Mouse (Mus musculus): ENCODE measurements around the gene Sfr1.

Sfr1 gene

GRCm38 (mm10) chr19:47752456-47752855 is 21.0 kb downstream of the Sfr1 start:
- in situ Hi-C loops (cut with MboI): no loop called here

- in situ Hi-C loops (cut with MboI): no loop called here
Observed at GRCm38 (mm10) chr19:47753921-47754320, 22.4 kb downstream of the Sfr1 start.

- in situ Hi-C loops (cut with MboI): no loop called here
Observed at GRCm38 (mm10) chr19:47754931-47755330, 23.4 kb downstream of the Sfr1 start.

GRCm38 (mm10) chr19:47755625-47756024 is 24.1 kb downstream of the Sfr1 start:
- in situ Hi-C loops (cut with MboI): no loop called here

DNA sequence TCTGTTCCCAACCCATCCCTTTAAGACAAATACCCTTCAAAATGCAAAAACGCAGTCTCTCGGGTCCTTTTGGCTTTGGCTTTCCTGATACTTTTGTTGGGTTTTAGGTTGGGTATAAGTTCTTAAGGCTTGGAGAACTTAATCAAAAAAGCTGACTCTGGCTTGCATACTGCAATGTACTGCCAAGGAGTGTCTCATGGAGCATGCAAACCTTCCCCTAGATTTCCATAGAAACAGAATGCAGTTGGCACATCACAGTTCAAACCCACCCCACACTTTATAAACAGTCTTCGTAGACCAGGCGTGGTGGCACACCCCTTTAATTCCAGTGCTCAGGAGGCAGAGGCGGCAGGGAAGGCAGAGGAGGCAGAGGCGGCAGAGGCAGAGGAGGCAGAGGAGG is 46.4 kb downstream of the Sfr1 start:
- in situ Hi-C loops (cut with MboI): no loop called here

DNA sequence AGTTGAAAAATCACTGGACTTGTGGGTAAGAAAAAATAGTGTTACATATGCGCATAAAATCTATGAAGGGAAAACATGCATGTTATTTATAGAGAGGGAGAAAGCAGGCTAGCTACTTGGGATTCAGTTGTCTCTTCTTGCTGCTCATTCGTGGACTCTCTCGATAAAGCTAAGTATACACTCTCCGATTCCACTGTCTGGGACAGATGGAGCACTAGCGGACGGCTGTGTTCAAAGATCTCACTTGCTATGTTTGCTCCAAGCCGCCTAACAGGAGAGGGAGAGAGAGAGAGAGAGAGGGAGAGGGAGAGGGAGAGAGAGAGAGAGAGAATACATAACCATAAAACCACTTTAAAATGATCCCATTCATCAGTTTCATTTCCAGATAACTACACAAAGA is 48.7 kb downstream of the Sfr1 start:
- in situ Hi-C loops (cut with MboI): no loop called here

DNA sequence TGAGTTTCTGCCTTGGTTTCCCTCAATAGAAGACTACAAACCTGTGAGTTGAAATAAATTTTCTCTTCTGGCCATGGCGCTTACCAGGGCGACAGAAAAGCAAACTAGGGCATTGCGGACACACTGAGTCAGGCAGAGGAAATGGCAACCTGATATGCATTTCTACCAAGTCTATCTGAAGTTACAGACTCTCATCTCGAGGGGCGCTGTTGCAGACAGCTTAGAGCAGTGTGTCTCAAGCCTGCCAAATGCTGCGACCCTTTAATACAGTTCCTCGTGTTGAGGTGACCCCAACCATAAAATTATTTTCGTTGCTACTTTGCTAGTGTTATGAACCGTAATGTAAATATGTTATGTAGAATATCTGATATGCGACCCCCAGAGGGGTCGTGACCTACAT is 49.5 kb downstream of the Sfr1 start:
- in situ Hi-C loops (cut with MboI): no loop called here

GRCm38 (mm10) chr19:47783898-47784297 is 52.4 kb downstream of the Sfr1 start:
- in situ Hi-C loops (cut with MboI): no loop called here
